Mouse (Mus musculus) small intestine, adult 10 weeks (tissue): ENCODE measurements around the gene Olfr572. TPM values are rescaled to one million over a fixed set of nuclear protein-coding genes. Genes with fewer than 3 reads are reported as not detected.

Source experiments
- polyA plus RNA-seq: library from polyadenylated mRNA; stranded (reverse); fragments of 350-450 nt; fragmentation: Illumina TruSeq; extraction: RNeasy Lipid Tissue Mini Kit (QIAGEN cat#74804); gene quantifications from one replicate; pipeline ENCODE4 v1.2.3, GENCODE M21; 2014; ENCODE audit warnings: low replicate concordance

Olfr572 gene
- not detected for polyA plus RNA-seq

GRCm38 (mm10) chr7:102924109-102924508, at the start of gene Olfr572:
Olfr572 (plus strand) TSS chr7:102924409.

DNA sequence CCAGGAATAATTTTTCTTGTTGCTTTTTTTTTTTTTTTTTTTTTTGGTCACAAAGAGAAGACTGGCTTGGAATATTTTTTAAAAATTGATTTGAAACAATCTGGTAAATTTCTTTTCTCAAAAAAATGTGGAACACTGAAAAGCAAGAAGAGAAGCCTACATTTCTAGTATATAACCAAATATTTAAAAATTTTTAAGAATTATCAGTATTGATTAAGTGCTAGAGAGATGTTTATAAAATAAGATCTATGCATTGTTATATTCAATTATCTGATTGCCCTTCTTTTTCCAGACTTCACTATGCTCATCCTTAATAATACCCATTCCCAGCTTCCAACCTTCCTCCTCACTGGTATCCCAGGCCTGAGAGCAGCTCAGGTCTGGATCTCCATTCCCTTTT, 47.4 kb upstream of the Olfr572 start, which contains the start of gene Olfr568:
Olfr568 (plus strand) TSS at position 301 of the 400 bp plus-strand sequence.

GRCm38 (mm10) chr7:102890782-102891181, 33.4 kb upstream of the Olfr572 start, which contains the start of gene Olfr569:
Olfr569 (minus strand) TSS chr7:102890882.

GRCm38 (mm10) chr7:102917032-102917875, 7.0 kb upstream of the Olfr572 start, which contains the start of gene Olfr571:
Olfr571 (minus strand) TSS chr7:102917536.

DNA sequence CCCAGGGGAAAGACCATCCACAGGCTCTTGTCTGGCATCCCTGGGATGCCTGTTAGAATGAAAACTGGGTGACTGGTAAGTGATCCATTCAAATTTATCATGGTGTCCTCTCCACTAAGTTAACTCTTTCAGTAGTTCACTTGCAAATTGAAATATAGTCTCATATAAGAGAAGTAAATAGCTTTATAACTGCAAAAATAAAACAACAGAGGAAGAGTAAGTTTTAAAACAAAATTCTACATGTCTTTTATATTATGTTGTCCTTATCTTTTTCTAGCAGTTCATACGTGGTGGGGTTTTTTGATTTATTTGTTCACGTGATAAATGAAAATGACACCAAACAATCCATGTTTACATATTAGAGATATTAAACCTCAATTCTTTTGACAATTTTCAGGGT, 18.3 kb downstream of the Olfr572 start, which contains the start of gene Olfr573-ps1:
Olfr573-ps1 (minus strand) TSS at position 101 of the 400 bp plus-strand sequence.

GRCm38 (mm10) chr7:102948167-102948566, 24.0 kb downstream of the Olfr572 start, which contains the start of gene Olfr574:
Olfr574 (plus strand) TSS chr7:102948467.

DNA sequence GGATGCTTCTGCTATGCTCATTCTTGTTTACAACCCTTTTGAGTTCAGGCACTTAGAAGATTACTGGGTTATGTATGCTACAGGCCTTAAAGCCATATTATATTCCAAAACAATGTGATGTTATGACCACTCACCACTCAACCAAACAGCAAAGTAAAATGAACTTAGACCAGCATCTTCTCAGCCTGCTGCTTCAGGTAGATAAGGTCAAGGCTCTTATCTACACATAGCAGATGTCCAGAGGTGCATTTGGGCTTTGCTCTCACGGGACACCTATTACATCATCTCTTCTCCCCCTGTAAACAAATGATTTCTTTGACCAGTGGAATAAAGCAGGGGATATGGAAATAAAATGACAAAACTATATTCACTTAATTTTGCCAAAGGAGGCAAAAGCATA, 34.4 kb downstream of the Olfr572 start, which contains the start of gene Olfr575:
Olfr575 (minus strand) TSS at position 183 of the 400 bp plus-strand sequence.

GRCm38 (mm10) chr7:102962360-102962759, 38.2 kb downstream of the Olfr572 start, which contains the start of gene Olfr576:
Olfr576 (plus strand) TSS chr7:102962660.

DNA sequence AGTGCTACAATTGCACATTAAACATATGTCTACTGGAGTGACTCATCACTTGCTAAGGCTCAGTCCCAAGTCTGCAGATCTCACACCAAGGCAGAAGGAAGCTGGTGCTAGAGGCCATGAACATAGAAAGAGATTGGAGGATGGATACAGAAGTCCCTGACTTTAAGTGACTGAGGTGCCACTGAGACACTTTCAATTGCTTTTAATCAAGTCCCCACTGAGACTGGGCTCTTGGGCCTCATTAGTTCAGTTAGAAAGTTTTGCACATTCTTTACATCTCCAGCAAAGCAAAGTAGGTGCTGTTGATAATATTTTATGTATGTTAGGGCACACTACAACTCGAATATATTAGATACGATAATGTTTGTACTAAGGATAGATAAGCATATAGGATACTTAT, 51.6 kb downstream of the Olfr572 start, which contains the start of gene Olfr577:
Olfr577 (minus strand) TSS at position 101 of the 400 bp plus-strand sequence.

Other genes with a start within 250 kb of the Olfr572 start
- gene Trim68, start 237.1 kb upstream of the Olfr572 start, polyA plus RNA-seq, result 3.0 TPM
- not detected for gene Olfr557, start 228.5 kb upstream of the Olfr572 start, polyA plus RNA-seq
- gene Olfr558, start 222.2 kb upstream of the Olfr572 start, polyA plus RNA-seq, result 2.3 TPM
- not detected for gene Olfr33, start 205.3 kb upstream of the Olfr572 start, polyA plus RNA-seq
- gene Olfr559, start 196.9 kb upstream of the Olfr572 start, polyA plus RNA-seq, result not detected
- gene Olfr560, start 165.0 kb upstream of the Olfr572 start, polyA plus RNA-seq, result 0.30 TPM
- gene Olfr78, start 164.9 kb upstream of the Olfr572 start, polyA plus RNA-seq, result 1.3 TPM
- 0.26 TPM for gene Olfr561, start 153.2 kb upstream of the Olfr572 start, polyA plus RNA-seq
- gene Olfr564, start 120.9 kb upstream of the Olfr572 start, polyA plus RNA-seq, result not detected
- not detected for gene Olfr566, start 65.6 kb upstream of the Olfr572 start, polyA plus RNA-seq
- not detected for gene Olfr568, start 47.3 kb upstream of the Olfr572 start, polyA plus RNA-seq
- not detected for gene Olfr569, start 33.5 kb upstream of the Olfr572 start, polyA plus RNA-seq
- not detected for gene Olfr570, start 29.8 kb upstream of the Olfr572 start, polyA plus RNA-seq
- gene Olfr571, start 6.9 kb upstream of the Olfr572 start, polyA plus RNA-seq, result not detected
- not detected for gene Olfr573-ps1, start 18.2 kb downstream of the Olfr572 start, polyA plus RNA-seq
- gene Olfr574, start 24.1 kb downstream of the Olfr572 start, polyA plus RNA-seq, result not detected
- gene Olfr575, start 34.4 kb downstream of the Olfr572 start, polyA plus RNA-seq, result not detected
- gene Olfr576, start 38.3 kb downstream of the Olfr572 start, polyA plus RNA-seq, result not detected
- gene Olfr577, start 51.5 kb downstream of the Olfr572 start, polyA plus RNA-seq, result not detected
- not detected for gene Olfr578, start 64.9 kb downstream of the Olfr572 start, polyA plus RNA-seq
- gene Olfr582, start 113.6 kb downstream of the Olfr572 start, polyA plus RNA-seq, result not detected
- gene Olfr583, start 126.9 kb downstream of the Olfr572 start, polyA plus RNA-seq, result not detected
- gene Olfr584, start 157.5 kb downstream of the Olfr572 start, polyA plus RNA-seq, result not detected
- gene Olfr585, start 173.3 kb downstream of the Olfr572 start, polyA plus RNA-seq, result not detected
- not detected for gene Olfr586, start 201.2 kb downstream of the Olfr572 start, polyA plus RNA-seq
- gene Olfr588-ps1, start 216.5 kb downstream of the Olfr572 start, polyA plus RNA-seq, result not detected
- not detected for gene Olfr589, start 231.9 kb downstream of the Olfr572 start, polyA plus RNA-seq